Mouse (Mus musculus) spleen, adult 2 months (tissue): ENCODE measurements around the gene Pacs1. TPM values are rescaled to one million over a fixed set of nuclear protein-coding genes. Genes with fewer than 3 reads are reported as not detected.

ENCODE experiments used
- DNase-seq, 2 experiments: peaks; one replicate each; pipeline versions ENCODE4 v3.0.0 to v3.0.0-alpha.2; 2012 to 2021; ENCODE audit warnings: low spot score in 2 of 2, low read depth in 1 of 2
- H3K27ac ChIP-seq: fragments of 200-500 bp; 2 replicates; pipeline ENCODE4 v1.5.1; 2012; ENCODE audit warnings: low read length, inconsistent platforms; ENCODE audit not compliant: insufficient read depth
- H3K27me3 ChIP-seq: fragments of 200-500 bp; 2 replicates; pipeline ENCODE4 v1.6.1; 2012; ENCODE audit warnings: mild to moderate bottlenecking, moderate library complexity, low read length, inconsistent platforms; ENCODE audit not compliant: control insufficient read depth, insufficient read depth
- H3K36me3 ChIP-seq: fragments of 200-500 bp; 2 replicates; pipeline ENCODE4 v1.6.1; 2012; ENCODE audit warnings: mild to moderate bottlenecking, low read length, inconsistent platforms; ENCODE audit not compliant: control insufficient read depth, insufficient read depth
- H3K4me1 ChIP-seq: fragments of 200-500 bp; 2 replicates; pipeline ENCODE4 v1.6.1; 2011; ENCODE audit warnings: inconsistent platforms; ENCODE audit not compliant: control insufficient read depth, insufficient read depth, insufficient read length
- H3K4me3 ChIP-seq: fragments of 200-500 bp; 2 replicates; pipeline ENCODE4 v1.5.1; 2011; ENCODE audit warnings: mild to moderate bottlenecking, inconsistent platforms; ENCODE audit not compliant: insufficient read depth, insufficient read length; ENCODE audit errors: extremely low read depth
- CTCF ChIP-seq: fragments of 200-500 bp; IDR thresholded peaks from 2 replicates; pipeline ENCODE4 v1.5.1; 2011; ENCODE audit warnings: mild to moderate bottlenecking, inconsistent platforms; ENCODE audit not compliant: insufficient read depth, insufficient read length, insufficient replicate concordance; ENCODE audit errors: extremely low read depth
- POLR2A ChIP-seq: fragments of 200-500 bp; IDR thresholded peaks from 2 replicates; pipeline ENCODE4 v1.6.1; 2011; ENCODE audit warnings: low read depth, low read length, inconsistent platforms
- WGBS: fragments of 180-500 bp; shearing (Covaris S2); methylation state at CpG from one replicate; pipeline ENCODE4 v1.1.7; 2018; 5-methylcytosine and 5-hydroxymethylcytosine counted together
- polyA plus RNA-seq: library from polyadenylated mRNA; depleted of rRNA; stranded (reverse); fragments of >200 nt; gene quantifications from 2 replicates; pipeline ENCODE4 v1.2.3, GENCODE M21; 2012

Gene Pacs1
- polyA plus RNA-seq, 1 experiment, result 35.0 TPM

DNA sequence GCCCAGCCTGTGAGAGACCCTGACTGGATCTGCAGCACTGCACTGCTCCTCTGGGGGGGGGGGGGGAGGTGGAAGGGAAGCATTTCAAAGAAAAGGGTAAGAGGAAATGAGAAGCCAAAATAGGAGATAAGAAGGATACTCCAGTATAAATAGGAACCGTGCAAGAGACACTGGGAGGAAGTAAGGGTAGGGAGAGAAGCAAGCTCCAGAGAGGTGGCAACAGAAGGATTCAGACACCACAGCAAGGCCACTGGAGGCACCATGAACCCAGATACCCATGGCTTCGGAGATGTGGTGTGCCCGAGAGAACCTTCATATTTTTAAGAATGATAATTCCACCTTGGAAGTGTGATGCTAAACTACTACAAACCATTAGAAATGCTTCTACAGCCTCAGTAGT, 74.4 kb downstream of the Pacs1 start:
- no peak for DNase-seq
- Histone ChIP-seq H3K27ac (no peak overlapping the region), H3K36me3 (no peaks in the 10 kb centered on the region), H3K27me3 (no peaks in the 10 kb centered on the region), H3K4me3 (no peak overlapping the region), H3K4me1 (no peaks in the 10 kb centered on the region)
- no peak for TF ChIP-seq CTCF
- no peak for TF ChIP-seq POLR2A
- WGBS, result 62% methylated on average over 3 of the region's 3 CpGs

DNA sequence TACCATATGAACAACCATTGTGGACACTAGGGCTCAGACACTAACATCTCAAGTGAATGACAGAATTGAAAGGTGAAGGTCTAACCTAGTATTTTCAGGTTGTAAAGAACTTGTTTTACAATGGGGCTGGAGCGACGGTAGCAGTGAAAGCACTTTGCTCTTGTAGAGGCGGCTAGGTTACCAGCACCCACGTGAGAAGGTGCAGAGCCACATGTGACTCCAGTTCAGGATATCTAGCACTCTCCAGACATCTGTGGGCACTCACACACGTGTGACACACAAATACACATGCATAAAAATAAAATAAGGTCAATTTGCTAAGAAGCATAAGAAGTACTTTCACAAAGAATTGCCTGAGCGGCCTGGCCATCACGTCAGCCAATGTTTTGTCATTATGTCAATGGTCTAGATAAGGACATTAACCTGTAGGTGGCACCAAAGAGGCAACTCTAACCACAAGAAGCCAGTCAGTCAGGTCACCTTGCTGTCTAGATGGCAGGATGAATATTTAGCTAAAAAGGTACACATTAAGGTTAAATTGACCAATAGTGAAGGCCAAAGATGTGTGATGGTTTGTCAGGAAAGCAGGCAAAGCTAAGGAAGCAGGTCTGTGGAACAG, 77.4 kb downstream of the Pacs1 start:
- Histone ChIP-seq H3K4me3 (no peak overlapping the region), H3K27ac (no peak overlapping the region), H3K4me1 (no peaks in the 10 kb centered on the region), H3K27me3 (no peaks in the 10 kb centered on the region), H3K36me3 (no peaks in the 10 kb centered on the region)
- 60% methylated on average over 7 of the region's 7 CpGs for WGBS
- peak; percentile 37; the same call in 1 of the 2 replicates for TF ChIP-seq CTCF
- TF ChIP-seq POLR2A, result no peak
- peak; percentile 41 to 59 for DNase-seq

DNA sequence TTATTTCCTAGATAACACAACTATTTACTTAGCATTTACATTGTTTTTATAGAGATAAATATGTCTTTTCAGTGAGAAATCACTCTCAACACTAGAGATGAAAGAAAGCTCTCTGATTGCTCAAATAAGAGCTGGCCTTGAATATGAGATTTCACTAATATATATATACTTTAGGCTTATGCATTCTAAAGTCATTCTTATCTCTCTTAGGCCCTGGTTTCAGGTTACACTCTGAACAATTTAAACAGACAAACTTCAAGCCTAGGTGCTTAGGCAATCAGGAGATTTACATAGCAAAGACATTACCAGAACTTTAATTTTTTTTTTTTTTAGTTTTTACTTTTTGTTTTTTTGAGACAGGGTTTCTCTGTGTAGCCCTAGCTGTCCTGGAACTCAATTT, 80.5 kb downstream of the Pacs1 start:
- DNase-seq, result no peak
- no peaks in the 10 kb centered on the region for H3K27me3 ChIP-seq
- no peaks in the 10 kb centered on the region for H3K36me3 ChIP-seq
- H3K27ac ChIP-seq, result no peak overlapping the region
- no peak overlapping the region for H3K4me3 ChIP-seq
- H3K4me1 ChIP-seq, result no peaks in the 10 kb centered on the region
- TF ChIP-seq POLR2A (no peak), CTCF (no peak)

DNA sequence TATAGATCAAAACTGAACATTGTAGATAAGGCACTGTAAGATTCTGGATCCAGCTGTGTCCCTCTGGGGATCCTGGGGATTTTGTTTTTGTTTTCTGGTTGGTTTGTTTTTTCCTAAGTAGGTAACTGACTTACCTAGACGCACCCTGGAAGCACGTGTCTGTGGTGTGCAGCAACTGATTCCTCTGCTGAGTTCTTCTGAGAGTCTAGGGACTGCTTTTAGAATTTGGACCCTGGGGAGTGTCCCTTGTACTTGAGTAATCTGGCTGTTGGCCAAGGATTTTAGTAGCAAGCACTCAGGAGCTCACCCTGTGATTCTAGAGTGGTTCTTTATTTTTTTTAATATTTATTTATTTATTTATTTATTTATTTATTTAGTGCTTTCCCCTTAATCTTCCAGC, 85.5 kb downstream of the Pacs1 start:
- H3K4me1 ChIP-seq, result no peaks in the 10 kb centered on the region
- 95% methylated on average over 2 of the region's 2 CpGs for WGBS
- H3K4me3 ChIP-seq, result no peak overlapping the region
- H3K27ac ChIP-seq, result no peak overlapping the region
- no peaks in the 10 kb centered on the region for H3K27me3 ChIP-seq
- TF ChIP-seq CTCF (no peak), POLR2A (no peak)
- DNase-seq, result no peak
- H3K36me3 ChIP-seq, result no peaks in the 10 kb centered on the region

DNA sequence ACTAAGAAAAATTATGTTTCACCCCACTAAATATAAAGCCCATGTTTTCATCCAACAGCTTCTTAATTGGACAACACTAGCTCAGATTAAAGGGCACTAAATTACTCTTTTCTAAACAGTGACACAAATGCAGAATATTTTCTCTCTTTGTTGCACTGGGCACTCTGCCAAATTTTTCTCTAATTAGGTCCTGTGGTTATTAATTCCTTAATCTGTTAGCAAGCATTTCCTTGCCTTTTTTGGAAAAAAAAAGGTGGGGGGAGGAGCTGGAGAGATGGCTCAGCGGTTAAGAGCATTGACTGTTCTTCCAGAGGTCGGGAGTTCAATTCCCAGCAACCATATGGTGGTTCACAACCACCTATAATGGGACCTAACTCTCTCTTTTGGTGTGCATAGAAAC, 91.0 kb downstream of the Pacs1 start:
- Histone ChIP-seq H3K27me3 (no peaks in the 10 kb centered on the region), H3K36me3 (no peaks in the 10 kb centered on the region), H3K27ac (no peak overlapping the region), H3K4me3 (no peak overlapping the region), H3K4me1 (no peaks in the 10 kb centered on the region)
- TF ChIP-seq CTCF (no peak), POLR2A (no peak)
- no peak for DNase-seq
- WGBS, result 76% methylated on average over 2 of the region's 2 CpGs

DNA sequence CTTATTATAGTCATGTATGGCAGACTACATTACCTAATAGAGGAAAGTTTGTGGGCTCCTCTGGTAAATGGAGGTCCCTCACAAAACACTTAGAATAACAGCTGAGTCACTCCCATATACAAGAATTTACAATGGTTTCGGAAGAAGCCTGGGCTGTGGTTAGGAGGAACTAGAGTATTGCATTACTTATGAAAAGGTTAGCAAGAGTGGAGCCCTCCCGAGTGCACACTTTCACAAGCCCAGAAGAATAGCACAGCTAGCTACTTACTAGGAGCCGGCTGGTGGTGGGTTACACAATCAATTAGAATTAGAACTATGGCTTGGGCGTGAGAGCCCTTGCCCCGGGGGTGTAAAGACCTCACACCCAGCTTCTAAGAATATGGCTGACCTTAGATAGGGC, 94.3 kb downstream of the Pacs1 start:
- Histone ChIP-seq H3K36me3 (no peaks in the 10 kb centered on the region), H3K27me3 (no peaks in the 10 kb centered on the region), H3K27ac (no peak overlapping the region), H3K4me1 (no peaks in the 10 kb centered on the region), H3K4me3 (no peak overlapping the region)
- DNase-seq, result no peak
- no peak for TF ChIP-seq POLR2A
- no peak for TF ChIP-seq CTCF
- 28% methylated on average over 5 of the region's 5 CpGs for WGBS

DNA sequence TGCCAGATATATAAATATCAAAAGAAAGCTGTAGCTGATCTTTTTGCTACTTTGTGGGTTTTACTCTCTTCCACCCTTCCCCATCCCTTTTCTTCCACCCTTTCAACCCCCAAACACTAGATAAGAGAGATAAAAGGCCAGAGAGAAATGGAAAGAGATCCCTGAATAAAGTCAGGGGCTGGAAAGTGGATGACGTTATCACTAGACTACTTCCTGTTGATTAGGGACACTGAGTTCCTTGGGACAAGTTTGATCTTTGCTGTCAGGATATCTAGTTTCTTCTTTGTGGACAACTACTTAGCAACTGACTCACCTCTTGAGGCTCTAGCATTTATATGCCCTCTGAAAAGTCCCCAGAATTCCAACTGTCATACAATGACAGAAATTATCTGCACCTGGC, 102.5 kb downstream of the Pacs1 start:
- WGBS, result 81% methylated on average over 1 of the region's 1 CpGs

DNA sequence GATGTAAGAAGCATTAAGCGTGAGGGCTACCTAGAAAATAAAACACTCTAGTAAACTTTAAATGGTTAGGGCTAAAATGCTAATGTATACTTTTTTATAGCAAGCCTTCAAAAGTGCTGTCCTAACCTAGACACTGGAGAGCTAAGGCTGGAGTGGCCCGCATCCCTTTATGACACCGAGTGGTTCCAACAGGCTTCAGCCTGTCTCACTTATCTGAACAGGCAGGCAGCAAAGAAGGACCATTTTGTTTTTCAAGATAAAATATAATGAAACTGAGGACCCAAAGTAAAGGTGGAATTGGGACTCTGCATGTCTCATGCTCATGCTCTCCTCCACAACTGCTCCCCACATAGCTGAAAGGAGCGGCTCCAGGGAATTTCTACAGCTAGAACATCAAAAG, 105.4 kb downstream of the Pacs1 start:
- no peaks in the 10 kb centered on the region for H3K36me3 ChIP-seq
- H3K27me3 ChIP-seq, result no peaks in the 10 kb centered on the region
- no peak for DNase-seq
- H3K4me1 ChIP-seq, result no peaks in the 10 kb centered on the region
- no peak overlapping the region for H3K27ac ChIP-seq
- 93% methylated on average over 4 of the region's 4 CpGs for WGBS
- H3K4me3 ChIP-seq, result no peak overlapping the region
- no peak for TF ChIP-seq CTCF
- TF ChIP-seq POLR2A, result no peak

More for the DNA sequence above, 102.5 kb downstream of the Pacs1 start:
- no peaks in the 10 kb centered on the region for H3K4me1 ChIP-seq
- no peak for TF ChIP-seq CTCF
- TF ChIP-seq POLR2A, result no peak
- no peak overlapping the region for H3K27ac ChIP-seq
- no peaks in the 10 kb centered on the region for H3K36me3 ChIP-seq
- DNase-seq, result no peak
- H3K27me3 ChIP-seq, result no peaks in the 10 kb centered on the region
- no peak overlapping the region for H3K4me3 ChIP-seq
